Mouse (Mus musculus) ES-Bruce4 (cell line): ENCODE results near the gene Bcam.

ENCODE experiments used
- CTCF ChIP-seq: IDR thresholded peaks from one replicate; pipeline ENCODE4 v1.8.1; 2011; ENCODE audit warnings: low read depth, low read length
- EP300 ChIP-seq: IDR thresholded peaks from 2 replicates; pipeline ENCODE4 v1.6.1; 2011; ENCODE audit warnings: low read depth, low read length; ENCODE audit not compliant: insufficient read depth
- POLR2A ChIP-seq: IDR thresholded peaks from one replicate; pipeline ENCODE4 v1.8.1; 2011; ENCODE audit warnings: low read length; ENCODE audit not compliant: insufficient read depth

DNA sequence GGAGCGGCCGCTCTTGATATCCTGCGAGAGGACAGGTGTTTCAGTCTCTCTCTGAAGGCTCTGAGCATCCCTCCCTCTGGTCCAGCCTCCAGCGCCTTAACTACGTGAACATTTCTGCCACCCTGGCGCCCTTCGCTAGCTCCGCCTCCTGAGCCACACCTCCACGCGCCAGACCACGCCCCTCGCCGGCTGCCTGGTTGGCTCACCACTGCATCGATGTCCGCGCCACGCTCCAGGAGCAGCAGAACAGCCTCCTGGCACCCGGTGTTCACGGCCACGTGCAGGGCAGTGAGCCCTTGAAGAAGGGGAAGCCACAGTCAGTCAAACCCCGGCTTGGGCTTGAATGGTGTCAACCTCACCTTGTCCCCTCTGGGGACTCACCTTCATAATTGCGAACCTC lies 40.3 kb upstream of the Bcam start:
- TF ChIP-seq CTCF = no peak
- no peak for TF ChIP-seq POLR2A
- no peak for TF ChIP-seq EP300
